Mouse (Mus musculus): ENCODE results near the gene Itpr2. TPM values are rescaled to one million over a fixed set of nuclear protein-coding genes. Genes with fewer than 3 reads are reported as not detected.

Itpr2 gene
- polyA plus RNA-seq, 1 experiment from 2014 or later, result 6.2 TPM

- ATAC-seq (ENCODE audit: low FRiP score), result 0 out of 2 replicates have a peak, but pooled peaks have one; percentile 46
- Histone ChIP-seq H3K4me2 (replicated peaks) (no peak overlapping the region), H3K27ac (no peak overlapping the region), H3K9me3 (ENCODE audit: control insufficient read depth, low read length) (no peaks in the 10 kb centered on the region), H3K9ac (no peak overlapping the region), H3K4me3 (replicated peaks; ENCODE audit: low read length) (no peak overlapping the region), H3K4me1 (replicated peaks; ENCODE audit: control insufficient read depth, insufficient read depth, low read length) (peaks cover 8% of the 10 kb centered on the region; the same call in 1 of the 2 replicates), H3K27me3 (ENCODE audit: control insufficient read depth, insufficient read depth, low read length) (no peaks in the 10 kb centered on the region), H3K36me3 (replicated peaks; ENCODE audit: control insufficient read depth, insufficient read depth) (no peaks in the 10 kb centered on the region)
- DNase-seq (ENCODE audit: low spot score), result peak; percentile 34
- WGBS, result 7% methylated on average over 6 of the region's 6 CpGs
Observed at GRCm38 (mm10) chr6:146342995-146343394, 159.0 kb downstream of the Itpr2 start.

- no peak for ATAC-seq (ENCODE audit: low FRiP score)
- H3K9ac ChIP-seq, result no peak overlapping the region
- no peak for DNase-seq (ENCODE audit: low spot score)
- H3K9me3 ChIP-seq (ENCODE audit: control insufficient read depth, low read length), result no peaks in the 10 kb centered on the region
- H3K4me3 ChIP-seq (replicated peaks; ENCODE audit: low read length), result no peak overlapping the region
- H3K27ac ChIP-seq, result no peak overlapping the region
- H3K36me3 ChIP-seq (replicated peaks; ENCODE audit: control insufficient read depth, insufficient read depth), result no peaks in the 10 kb centered on the region
- WGBS, result 77% methylated on average over 3 of the region's 3 CpGs
- H3K4me2 ChIP-seq (replicated peaks), result no peak overlapping the region
- no peaks in the 10 kb centered on the region for H3K27me3 ChIP-seq (ENCODE audit: control insufficient read depth, insufficient read depth, low read length)
- H3K4me1 ChIP-seq (replicated peaks; ENCODE audit: control insufficient read depth, insufficient read depth, low read length), result peaks cover 8% of the 10 kb centered on the region; the same call in 1 of the 2 replicates
Observed at GRCm38 (mm10) chr6:146341934-146342333, 160.1 kb downstream of the Itpr2 start.

DNA sequence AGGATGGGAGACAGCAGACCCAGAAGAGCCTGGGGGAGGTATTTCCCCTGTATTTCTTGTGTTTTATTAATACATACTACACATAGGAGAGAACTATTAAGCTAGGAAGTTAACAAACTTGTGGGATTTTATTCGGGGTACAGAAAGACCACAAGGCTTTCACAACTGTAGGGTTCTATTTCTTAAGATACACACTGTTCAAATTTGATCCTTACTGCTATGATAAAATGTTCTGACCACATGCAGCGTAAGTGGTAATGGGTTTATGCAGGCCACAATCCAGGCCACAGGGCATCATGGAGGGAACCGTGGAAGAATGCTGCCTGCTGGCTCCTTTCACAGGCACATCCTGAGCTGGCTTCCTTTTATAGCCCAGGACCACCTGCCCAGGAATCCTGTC, 160.6 kb downstream of the Itpr2 start:
- Histone ChIP-seq H3K27me3 (ENCODE audit: control insufficient read depth, insufficient read depth, low read length) (no peaks in the 10 kb centered on the region), H3K4me3 (replicated peaks; ENCODE audit: low read length) (no peak overlapping the region)
- no peak for ATAC-seq (ENCODE audit: low FRiP score)

DNA sequence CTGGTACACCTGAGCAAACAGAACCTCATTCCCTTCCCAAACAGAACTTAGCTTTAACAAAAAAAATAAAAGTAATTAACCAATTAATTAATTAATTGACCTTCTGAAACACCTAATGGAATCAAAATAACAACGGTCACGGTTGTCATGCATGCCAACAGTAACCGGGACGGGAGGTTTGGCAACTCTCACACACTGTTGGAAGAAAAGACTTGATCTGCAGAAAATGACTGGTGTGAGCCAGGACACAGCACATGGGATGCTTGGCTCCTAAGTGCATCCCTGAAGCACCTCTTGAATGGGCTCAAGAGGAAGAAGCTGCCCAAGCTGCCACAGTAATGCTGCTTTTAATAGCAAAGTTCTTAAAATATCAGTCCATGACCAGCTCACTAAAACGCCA, 161.1 kb downstream of the Itpr2 start:
- Histone ChIP-seq H3K9ac (no peak overlapping the region), H3K27me3 (ENCODE audit: control insufficient read depth, insufficient read depth, low read length) (no peaks in the 10 kb centered on the region), H3K9me3 (ENCODE audit: control insufficient read depth, low read length) (no peaks in the 10 kb centered on the region), H3K4me3 (replicated peaks; ENCODE audit: low read length) (no peak overlapping the region), H3K27ac (no peak overlapping the region), H3K4me2 (replicated peaks) (no peak overlapping the region), H3K4me1 (replicated peaks; ENCODE audit: control insufficient read depth, insufficient read depth, low read length) (peaks cover 8% of the 10 kb centered on the region; the same call in 1 of the 2 replicates), H3K36me3 (replicated peaks; ENCODE audit: control insufficient read depth, insufficient read depth) (no peaks in the 10 kb centered on the region)
- no peak for DNase-seq (ENCODE audit: low spot score)
- no peak for ATAC-seq (ENCODE audit: low FRiP score)
- WGBS, result 69% methylated on average over 5 of the region's 5 CpGs

More for the DNA sequence above, 160.6 kb downstream of the Itpr2 start:
- no peak for DNase-seq (ENCODE audit: low spot score)
- Histone ChIP-seq H3K4me2 (replicated peaks) (no peak overlapping the region), H3K27ac (no peak overlapping the region), H3K9me3 (ENCODE audit: control insufficient read depth, low read length) (no peaks in the 10 kb centered on the region), H3K9ac (no peak overlapping the region), H3K4me1 (replicated peaks; ENCODE audit: control insufficient read depth, insufficient read depth, low read length) (peaks cover 8% of the 10 kb centered on the region; the same call in 1 of the 2 replicates), H3K36me3 (replicated peaks; ENCODE audit: control insufficient read depth, insufficient read depth) (no peaks in the 10 kb centered on the region)
- 79% methylated on average over 3 of the region's 3 CpGs for WGBS

DNA sequence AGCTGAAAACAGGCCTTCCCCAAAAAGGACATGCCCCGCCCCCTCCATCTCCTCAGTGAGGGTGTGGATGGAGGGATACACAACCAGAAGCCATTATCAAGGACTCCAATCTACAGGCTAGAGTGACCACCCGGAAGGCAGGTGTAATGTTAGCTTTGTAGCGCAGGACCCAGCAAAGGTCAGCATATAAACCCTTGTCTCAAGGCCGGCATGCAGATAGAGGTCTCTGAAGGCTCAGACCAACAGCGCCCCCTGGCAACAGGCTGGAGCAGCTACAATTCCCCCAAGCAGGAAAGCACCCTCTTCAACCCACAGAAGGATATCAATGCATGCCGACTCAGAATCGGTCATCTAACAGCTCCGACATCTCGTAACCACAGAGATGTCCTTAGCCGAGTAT, 162.2 kb downstream of the Itpr2 start:
- H3K36me3 ChIP-seq (replicated peaks; ENCODE audit: control insufficient read depth, insufficient read depth), result no peaks in the 10 kb centered on the region
- H3K4me1 ChIP-seq (replicated peaks; ENCODE audit: control insufficient read depth, insufficient read depth, low read length), result peaks cover 8% of the 10 kb centered on the region; the same call in 1 of the 2 replicates
- no peaks in the 10 kb centered on the region for H3K27me3 ChIP-seq (ENCODE audit: control insufficient read depth, insufficient read depth, low read length)
- no peak overlapping the region for H3K9ac ChIP-seq
- H3K9me3 ChIP-seq (ENCODE audit: control insufficient read depth, low read length), result no peaks in the 10 kb centered on the region
- ATAC-seq (ENCODE audit: low FRiP score) (no peak), DNase-seq (ENCODE audit: low spot score) (no peak)
- H3K4me2 ChIP-seq (replicated peaks), result no peak overlapping the region
- H3K4me3 ChIP-seq (replicated peaks; ENCODE audit: low read length), result no peak overlapping the region
- H3K27ac ChIP-seq, result no peak overlapping the region
- 73% methylated on average over 10 of the region's 10 CpGs for WGBS

GRCm38 (mm10) chr6:146337237-146337636, 164.8 kb downstream of the Itpr2 start:
- H3K27me3 ChIP-seq (ENCODE audit: control insufficient read depth, insufficient read depth, low read length), result no peaks in the 10 kb centered on the region
- no peaks in the 10 kb centered on the region for H3K9me3 ChIP-seq (ENCODE audit: control insufficient read depth, low read length)
- H3K27ac ChIP-seq, result no peak overlapping the region
- no peak overlapping the region for H3K9ac ChIP-seq
- WGBS, result 89% methylated on average over 7 of the region's 7 CpGs
- no peak overlapping the region for H3K4me3 ChIP-seq (replicated peaks; ENCODE audit: low read length)
- H3K4me2 ChIP-seq (replicated peaks), result no peak overlapping the region
- H3K36me3 ChIP-seq (replicated peaks; ENCODE audit: control insufficient read depth, insufficient read depth), result no peaks in the 10 kb centered on the region
- DNase-seq (ENCODE audit: low spot score) (no peak), ATAC-seq (ENCODE audit: low FRiP score) (no peak)
- H3K4me1 ChIP-seq (replicated peaks; ENCODE audit: control insufficient read depth, insufficient read depth, low read length), result no peaks in the 10 kb centered on the region

DNA sequence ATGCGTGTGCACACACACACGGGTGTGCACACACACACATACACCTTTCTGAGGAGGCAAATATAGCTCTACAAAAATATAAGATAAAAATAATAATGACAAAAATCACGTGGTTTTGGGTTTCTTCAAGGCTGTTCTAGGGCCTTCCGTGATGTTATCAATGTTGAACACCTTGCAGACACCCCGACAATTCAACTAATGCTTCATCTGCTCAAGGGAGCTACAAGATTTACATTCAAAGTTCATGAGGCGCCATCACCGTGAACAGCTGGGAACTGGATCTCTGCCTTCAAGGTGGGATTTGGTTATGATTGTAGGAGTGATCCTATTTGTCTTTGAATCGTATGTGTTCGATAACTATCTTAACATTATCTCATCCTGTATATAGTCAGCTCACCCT, 166.8 kb downstream of the Itpr2 start:
- WGBS, result 93% methylated on average over 9 of the region's 9 CpGs
- no peaks in the 10 kb centered on the region for H3K4me1 ChIP-seq (replicated peaks; ENCODE audit: control insufficient read depth, insufficient read depth, low read length)
- no peak overlapping the region for H3K27ac ChIP-seq
- H3K27me3 ChIP-seq (ENCODE audit: control insufficient read depth, insufficient read depth, low read length), result no peaks in the 10 kb centered on the region
- H3K4me2 ChIP-seq (replicated peaks), result no peak overlapping the region
- DNase-seq (ENCODE audit: low spot score), result no peak
- H3K4me3 ChIP-seq (replicated peaks; ENCODE audit: low read length), result no peak overlapping the region
- no peak for ATAC-seq (ENCODE audit: low FRiP score)
- H3K9me3 ChIP-seq (ENCODE audit: control insufficient read depth, low read length), result no peaks in the 10 kb centered on the region
- H3K9ac ChIP-seq, result no peak overlapping the region
- no peaks in the 10 kb centered on the region for H3K36me3 ChIP-seq (replicated peaks; ENCODE audit: control insufficient read depth, insufficient read depth)

DNA sequence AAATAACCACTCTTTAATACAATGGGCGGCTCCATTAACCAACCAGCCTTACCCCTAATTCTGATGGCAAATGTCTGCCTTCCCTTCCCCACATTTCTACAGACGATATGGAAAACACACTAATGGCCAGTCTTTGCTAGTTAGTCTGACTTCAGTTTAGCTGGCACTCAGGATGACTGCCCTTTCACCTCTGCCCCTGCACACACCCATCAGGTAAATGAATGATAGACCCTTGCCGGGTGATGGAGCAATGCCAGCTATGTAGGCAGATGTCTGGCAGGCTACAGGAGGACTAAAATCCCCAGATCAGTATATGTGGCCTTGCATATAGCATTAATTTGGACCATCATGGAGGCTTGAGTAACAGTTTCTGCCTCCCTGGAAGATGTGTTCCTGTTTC, 168.5 kb downstream of the Itpr2 start:
- Histone ChIP-seq H3K27ac (no peak overlapping the region), H3K4me3 (replicated peaks; ENCODE audit: low read length) (no peak overlapping the region), H3K27me3 (ENCODE audit: control insufficient read depth, insufficient read depth, low read length) (no peaks in the 10 kb centered on the region), H3K9ac (no peak overlapping the region), H3K36me3 (replicated peaks; ENCODE audit: control insufficient read depth, insufficient read depth) (no peaks in the 10 kb centered on the region), H3K4me2 (replicated peaks) (no peak overlapping the region), H3K4me1 (replicated peaks; ENCODE audit: control insufficient read depth, insufficient read depth, low read length) (no peaks in the 10 kb centered on the region), H3K9me3 (ENCODE audit: control insufficient read depth, low read length) (no peaks in the 10 kb centered on the region)
- DNase-seq (ENCODE audit: low spot score), result no peak
- 87% methylated on average over 3 of the region's 3 CpGs for WGBS
- no peak for ATAC-seq (ENCODE audit: low FRiP score)

- no peak overlapping the region for H3K4me2 ChIP-seq (replicated peaks)
- H3K27me3 ChIP-seq (ENCODE audit: control insufficient read depth, insufficient read depth, low read length), result no peaks in the 10 kb centered on the region
- no peak overlapping the region for H3K4me3 ChIP-seq (replicated peaks; ENCODE audit: low read length)
- H3K9ac ChIP-seq, result no peak overlapping the region
- 70% methylated on average over 6 of the region's 6 CpGs for WGBS
- no peaks in the 10 kb centered on the region for H3K4me1 ChIP-seq (replicated peaks; ENCODE audit: control insufficient read depth, insufficient read depth, low read length)
- DNase-seq (ENCODE audit: low spot score) (no peak), ATAC-seq (ENCODE audit: low FRiP score) (no peak)
- no peaks in the 10 kb centered on the region for H3K36me3 ChIP-seq (replicated peaks; ENCODE audit: control insufficient read depth, insufficient read depth)
- no peak overlapping the region for H3K27ac ChIP-seq
- no peaks in the 10 kb centered on the region for H3K9me3 ChIP-seq (ENCODE audit: control insufficient read depth, low read length)
Observed at GRCm38 (mm10) chr6:146331017-146331669, 170.9 kb downstream of the Itpr2 start.

DNA sequence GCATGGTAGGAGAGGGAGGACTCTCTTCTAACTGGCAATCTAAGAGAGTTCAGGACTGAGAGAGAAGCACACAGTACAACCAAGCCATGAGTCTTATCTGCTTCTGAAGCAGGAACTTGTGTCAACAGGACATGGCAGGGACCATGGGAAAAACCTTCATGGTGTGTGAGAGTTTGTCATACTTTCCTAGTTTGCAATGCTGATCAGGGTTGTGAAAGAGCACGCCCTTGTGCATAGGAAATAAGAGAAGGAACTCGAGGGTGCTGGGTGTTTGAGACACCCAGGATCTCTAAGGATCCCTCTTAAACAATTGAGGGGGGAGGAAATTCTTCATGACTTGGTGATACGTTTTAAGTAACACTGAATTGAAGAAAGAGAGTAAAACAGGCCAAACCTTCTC, 172.9 kb downstream of the Itpr2 start:
- Histone ChIP-seq H3K27me3 (ENCODE audit: control insufficient read depth, insufficient read depth, low read length) (no peaks in the 10 kb centered on the region), H3K4me2 (replicated peaks) (no peak overlapping the region), H3K9ac (no peak overlapping the region), H3K36me3 (replicated peaks; ENCODE audit: control insufficient read depth, insufficient read depth) (no peaks in the 10 kb centered on the region), H3K4me1 (replicated peaks; ENCODE audit: control insufficient read depth, insufficient read depth, low read length) (no peaks in the 10 kb centered on the region), H3K9me3 (ENCODE audit: control insufficient read depth, low read length) (no peaks in the 10 kb centered on the region), H3K27ac (no peak overlapping the region), H3K4me3 (replicated peaks; ENCODE audit: low read length) (no peak overlapping the region)
- ATAC-seq (ENCODE audit: low FRiP score), result no peak
- DNase-seq (ENCODE audit: low spot score), result no peak
- 86% methylated on average over 3 of the region's 3 CpGs for WGBS

All from hindbrain, embryonic 14.5 days (tissue).